Mouse (Mus musculus) ES-E14 (cell line): ENCODE measurements around the gene Eomes.

Experiments used
- CHD2 ChIP-seq: IDR thresholded peaks from 2 replicates; pipeline ENCODE4 v1.6.1; 2014; ENCODE audit warnings: mild to moderate bottlenecking, low read depth, low read length, inconsistent platforms
- MAFK ChIP-seq: IDR thresholded peaks from 2 replicates; pipeline ENCODE4 v1.6.1; 2014; ENCODE audit warnings: mild to moderate bottlenecking, low read depth, low read length, inconsistent platforms; ENCODE audit not compliant: insufficient read depth
- ZC3H11A ChIP-seq: IDR thresholded peaks from 2 replicates; pipeline ENCODE4 v1.6.1; 2012; ENCODE audit warnings: low read depth, mild to moderate bottlenecking, inconsistent platforms, low read length, borderline replicate concordance
- ZNF384 ChIP-seq: IDR thresholded peaks from 2 replicates; pipeline ENCODE4 v1.6.1; 2012; ENCODE audit warnings: low read depth, low read length, inconsistent platforms

DNA sequence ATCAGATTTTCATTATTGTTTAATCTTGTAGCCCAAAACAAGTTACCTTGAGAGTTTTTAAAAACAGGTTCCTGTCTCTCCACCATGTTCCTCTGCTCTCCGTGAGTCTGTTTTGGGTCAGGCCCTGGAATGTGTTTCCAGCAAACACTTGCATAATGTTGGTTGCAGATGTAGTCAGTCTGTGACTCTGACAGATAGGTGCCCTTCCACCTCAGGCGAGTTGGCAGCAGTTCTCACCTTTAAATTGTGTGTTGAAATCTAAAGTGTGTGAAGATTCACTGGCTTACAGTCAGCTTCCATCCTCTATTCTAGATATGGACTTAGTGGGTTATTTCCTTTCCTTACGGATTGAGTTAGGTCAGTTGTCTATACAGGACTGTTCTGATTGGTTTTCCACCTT, 51.8 kb downstream of the Eomes start:
- TF ChIP-seq ZC3H11A (no peak), MAFK (no peak), CHD2 (no peak), ZNF384 (no peak)
